Mouse (Mus musculus): ENCODE measurements around the gene 1700011L22Rik. TPM values are rescaled to one million over a fixed set of nuclear protein-coding genes. Genes with fewer than 3 reads are reported as not detected.

The 1700011L22Rik gene
- polyA plus RNA-seq (2014; fragmentation: Illumina TruSeq; extraction: RNeasy Lipid Tissue Mini Kit (QIAGEN cat#74804); ENCODE audit: low read depth, low replicate concordance), result 5.6 TPM

GRCm38 (mm10) chr8:79248470-79248869 is at the start of gene 1700011L22Rik:
TSS of gene 1700011L22Rik (minus strand) at chr8:79248570.

DNA sequence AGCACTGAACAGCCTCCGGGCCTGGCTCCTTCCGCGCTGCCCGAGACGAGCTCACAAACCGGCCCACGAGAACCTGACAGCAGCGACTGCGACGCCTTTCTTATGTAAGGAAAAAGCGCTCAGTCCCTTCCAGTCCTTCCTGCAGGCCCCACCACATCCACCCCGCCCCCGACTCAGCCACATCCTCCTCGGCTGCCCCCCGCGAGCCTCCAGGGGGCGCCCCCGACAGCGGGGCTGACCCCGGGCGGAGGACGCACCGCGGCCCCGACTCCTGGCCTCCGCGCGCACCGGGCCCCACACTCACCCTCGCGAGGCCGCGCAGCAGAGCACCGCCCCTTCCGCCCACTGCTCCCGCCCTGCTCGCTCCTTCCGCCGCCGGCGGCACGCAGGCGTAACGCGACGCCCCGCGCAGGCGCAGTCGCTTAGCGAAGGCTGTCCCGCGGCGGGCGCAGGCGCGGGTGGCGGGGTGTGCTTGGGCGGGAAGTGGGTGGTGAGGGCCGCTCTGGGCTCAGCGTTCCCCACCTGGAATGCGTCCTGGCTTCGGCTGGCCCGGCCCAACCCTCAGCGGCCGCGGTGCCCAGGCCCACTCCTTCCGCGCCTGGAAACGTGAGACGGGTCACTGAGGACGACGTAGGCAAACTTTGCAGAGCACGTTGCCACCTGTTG is 46.4 kb upstream of the 1700011L22Rik start, which contains the start of gene Mmaa:
Gene Mmaa, minus strand, starts transcription at position 328 of the 666 bp plus-strand sequence.

Other genes starting within 250 kb of the 1700011L22Rik start
- 6.0 TPM for gene Zfp827, start 220.1 kb downstream of the 1700011L22Rik start, polyA plus RNA-seq (2014; fragmentation: Illumina TruSeq; extraction: RNeasy Lipid Tissue Mini Kit (QIAGEN cat#74804); ENCODE audit: low read depth, low replicate concordance)
- 16.1 TPM for gene Mmaa, start 46.4 kb upstream of the 1700011L22Rik start, polyA plus RNA-seq (2014; fragmentation: Illumina TruSeq; extraction: RNeasy Lipid Tissue Mini Kit (QIAGEN cat#74804); ENCODE audit: low read depth, low replicate concordance)
- gene Smad1, start 150.9 kb upstream of the 1700011L22Rik start, polyA plus RNA-seq (2014; fragmentation: Illumina TruSeq; extraction: RNeasy Lipid Tissue Mini Kit (QIAGEN cat#74804); ENCODE audit: low read depth, low replicate concordance), result 24.8 TPM

Data from adipose tissue, adult 10 weeks (tissue).